Mouse (Mus musculus) midbrain, embryonic 13.5 days (tissue): ENCODE results near the gene Mrtfb. TPM values are rescaled to one million over a fixed set of nuclear protein-coding genes. Genes with fewer than 3 reads are reported as not detected.
"Not testable (repeated sequence)": the region's sequence is repeated elsewhere in the genome, so short reads cannot be mapped to it uniquely, and the experiment has no call there.

Experiments
- ATAC-seq: fragments of 200-750 bp; cut with Nextera tagmentation; 2 replicates; pipeline ENCODE4 v1.8.0; 2017; ENCODE audit warnings: mild to moderate bottlenecking, moderate TSS enrichment, moderate library complexity
- H3K27ac ChIP-seq: fragments of 300-500 bp; sonication (generic); 2 replicates; pipeline ENCODE4 v1.5.1; 2015; ENCODE audit warnings: inconsistent platforms, mild to moderate bottlenecking, moderate library complexity
- H3K27me3 ChIP-seq: fragments of 300-500 bp; sonication (generic); 2 replicates; pipeline ENCODE4 v1.6.1; 2015; ENCODE audit warnings: mild to moderate bottlenecking, inconsistent platforms
- H3K36me3 ChIP-seq: fragments of 300-500 bp; sonication (generic); 2 replicates; pipeline ENCODE4 v1.6.1; 2015; ENCODE audit warnings: mild to moderate bottlenecking, inconsistent platforms
- H3K4me1 ChIP-seq: fragments of 300-500 bp; sonication (generic); replicated peaks from 2 replicates; pipeline ENCODE4 v1.6.1; 2015; ENCODE audit warnings: inconsistent platforms
- H3K4me2 ChIP-seq: fragments of 300-500 bp; sonication (generic); replicated peaks from 2 replicates; pipeline ENCODE4 v1.6.1; 2015; ENCODE audit warnings: moderate library complexity, mild to moderate bottlenecking, inconsistent platforms
- H3K4me3 ChIP-seq: fragments of 300-500 bp; sonication (generic); replicated peaks from 2 replicates; pipeline ENCODE4 v1.5.1; 2015; ENCODE audit warnings: mild to moderate bottlenecking, inconsistent platforms
- H3K9ac ChIP-seq: fragments of 300-500 bp; sonication (generic); replicated peaks from 2 replicates; pipeline ENCODE4 v1.6.1; 2015; ENCODE audit warnings: mild to moderate bottlenecking, inconsistent platforms
- H3K9me3 ChIP-seq: fragments of 300-500 bp; sonication (generic); 2 replicates; pipeline ENCODE4 v1.6.1; 2016; ENCODE audit warnings: mild to moderate bottlenecking, inconsistent platforms
- WGBS: fragments of 180-500 bp; shearing (Covaris S2); methylation state at CpG from one replicate; pipeline ENCODE4 v1.1.7; 2015; 5-methylcytosine and 5-hydroxymethylcytosine counted together
- polyA plus RNA-seq: library from polyadenylated mRNA; unstranded; fragments of >200 nt; fragmentation: Nextera tagmentation; extraction: Ambion mirVana; gene quantifications from 2 replicates; pipeline ENCODE4 v1.2.1, GENCODE M21; 2015

The Mrtfb gene
- polyA plus RNA-seq, 1 experiment from 2014 or later, result 12.6 TPM

- H3K27ac ChIP-seq, H3K4me3 ChIP-seq, H3K9me3 ChIP-seq, H3K4me2 ChIP-seq, H3K9ac ChIP-seq, H3K27me3 ChIP-seq, H3K4me1 ChIP-seq, ATAC-seq, H3K36me3 ChIP-seq: not testable (repeated sequence)
Observed at GRCm38 (mm10) chr16:13286425-13286824, 30.1 kb downstream of the Mrtfb start.

- Histone ChIP-seq H3K27ac (no peak overlapping the region), H3K27me3 (no peaks in the 10 kb centered on the region), H3K9me3 (no peaks in the 10 kb centered on the region), H3K4me2 (no peak overlapping the region), H3K9ac (no peak overlapping the region), H3K4me1 (no peaks in the 10 kb centered on the region), H3K36me3 (no peaks in the 10 kb centered on the region), H3K4me3 (no peak overlapping the region)
- no peak for ATAC-seq
- WGBS, result 76% methylated on average over 1 of the region's 1 CpGs
Observed at GRCm38 (mm10) chr16:13297860-13298259, 41.6 kb downstream of the Mrtfb start.

GRCm38 (mm10) chr16:13298991-13299390 is 42.7 kb downstream of the Mrtfb start:
- Histone ChIP-seq H3K4me3 (no peak overlapping the region), H3K27ac (no peak overlapping the region), H3K4me1 (no peaks in the 10 kb centered on the region), H3K9me3 (no peaks in the 10 kb centered on the region), H3K27me3 (no peaks in the 10 kb centered on the region), H3K4me2 (no peak overlapping the region), H3K9ac (no peak overlapping the region), H3K36me3 (no peaks in the 10 kb centered on the region)
- no peak for ATAC-seq
- WGBS, result 93% methylated on average over 2 of the region's 2 CpGs

GRCm38 (mm10) chr16:13306065-13306695 is 49.9 kb downstream of the Mrtfb start:
- Histone ChIP-seq H3K9ac (no peak overlapping the region), H3K36me3 (no peaks in the 10 kb centered on the region), H3K4me1 (no peaks in the 10 kb centered on the region), H3K9me3 (no peaks in the 10 kb centered on the region), H3K27me3 (no peaks in the 10 kb centered on the region), H3K4me2 (no peak overlapping the region), H3K27ac (no peak overlapping the region), H3K4me3 (no peak overlapping the region)
- 87% methylated on average over 3 of the region's 3 CpGs for WGBS
- ATAC-seq, result no peak

GRCm38 (mm10) chr16:13310096-13310683 is 53.9 kb downstream of the Mrtfb start:
- H3K27ac ChIP-seq, result no peak overlapping the region
- H3K4me1 ChIP-seq, result no peaks in the 10 kb centered on the region
- no peak overlapping the region for H3K4me3 ChIP-seq
- no peaks in the 10 kb centered on the region for H3K36me3 ChIP-seq
- no peaks in the 10 kb centered on the region for H3K9me3 ChIP-seq
- 91% methylated on average over 1 of the region's 1 CpGs for WGBS
- H3K27me3 ChIP-seq, result no peaks in the 10 kb centered on the region
- no peak for ATAC-seq
- no peak overlapping the region for H3K4me2 ChIP-seq
- no peak overlapping the region for H3K9ac ChIP-seq

- Histone ChIP-seq H3K4me3 (no peak overlapping the region), H3K27ac (no peak overlapping the region), H3K4me1 (no peaks in the 10 kb centered on the region), H3K27me3 (no peaks in the 10 kb centered on the region), H3K9me3 (no peaks in the 10 kb centered on the region), H3K4me2 (no peak overlapping the region), H3K36me3 (no peaks in the 10 kb centered on the region), H3K9ac (no peak overlapping the region)
- WGBS, result 89% methylated on average over 1 of the region's 1 CpGs
- no peak for ATAC-seq
Observed at GRCm38 (mm10) chr16:13311374-13311773, 55.1 kb downstream of the Mrtfb start.

GRCm38 (mm10) chr16:13313096-13313719 is 56.9 kb downstream of the Mrtfb start:
- ATAC-seq, result no peak
- Histone ChIP-seq H3K9ac (no peak overlapping the region), H3K27me3 (no peaks in the 10 kb centered on the region), H3K4me2 (no peak overlapping the region), H3K4me3 (no peak overlapping the region), H3K36me3 (no peaks in the 10 kb centered on the region), H3K9me3 (no peaks in the 10 kb centered on the region), H3K27ac (no peak overlapping the region), H3K4me1 (no peaks in the 10 kb centered on the region)
- WGBS, result 94% methylated on average over 5 of the region's 5 CpGs

GRCm38 (mm10) chr16:13323751-13324150 is 67.5 kb downstream of the Mrtfb start:
- no peaks in the 10 kb centered on the region for H3K9me3 ChIP-seq
- no peak overlapping the region for H3K4me3 ChIP-seq
- no peaks in the 10 kb centered on the region for H3K27me3 ChIP-seq
- H3K9ac ChIP-seq, result no peak overlapping the region
- no peaks in the 10 kb centered on the region for H3K36me3 ChIP-seq
- H3K27ac ChIP-seq, result no peak overlapping the region
- H3K4me2 ChIP-seq, result no peak overlapping the region
- 47% methylated on average over 6 of the region's 6 CpGs for WGBS
- H3K4me1 ChIP-seq, result no peaks in the 10 kb centered on the region
- ATAC-seq, result no peak

GRCm38 (mm10) chr16:13326622-13327021 is 70.3 kb downstream of the Mrtfb start:
- no peaks in the 10 kb centered on the region for H3K4me1 ChIP-seq
- no peak overlapping the region for H3K27ac ChIP-seq
- no peak overlapping the region for H3K4me2 ChIP-seq
- no peaks in the 10 kb centered on the region for H3K9me3 ChIP-seq
- H3K36me3 ChIP-seq, result no peaks in the 10 kb centered on the region
- no peak overlapping the region for H3K9ac ChIP-seq
- no peak overlapping the region for H3K4me3 ChIP-seq
- ATAC-seq, result no peak
- 96% methylated on average over 3 of the region's 3 CpGs for WGBS
- no peaks in the 10 kb centered on the region for H3K27me3 ChIP-seq

- no peak for ATAC-seq
- 93% methylated on average over 4 of the region's 4 CpGs for WGBS
- Histone ChIP-seq H3K4me3 (no peak overlapping the region), H3K4me2 (no peak overlapping the region), H3K27ac (no peak overlapping the region), H3K36me3 (no peaks in the 10 kb centered on the region), H3K27me3 (no peaks in the 10 kb centered on the region), H3K4me1 (no peaks in the 10 kb centered on the region), H3K9ac (no peak overlapping the region), H3K9me3 (no peaks in the 10 kb centered on the region)
Observed at GRCm38 (mm10) chr16:13328646-13329045, 72.4 kb downstream of the Mrtfb start.

GRCm38 (mm10) chr16:13329640-13330039 is 73.4 kb downstream of the Mrtfb start:
- WGBS, result 87% methylated on average over 3 of the region's 3 CpGs
- ATAC-seq, result no peak

GRCm38 (mm10) chr16:13330221-13330659 is 74.0 kb downstream of the Mrtfb start:
- Histone ChIP-seq H3K9me3 (no peaks in the 10 kb centered on the region), H3K4me1 (no peaks in the 10 kb centered on the region), H3K9ac (no peak overlapping the region), H3K36me3 (no peaks in the 10 kb centered on the region), H3K4me2 (no peak overlapping the region), H3K4me3 (no peak overlapping the region), H3K27ac (no peak overlapping the region), H3K27me3 (no peaks in the 10 kb centered on the region)
- 76% methylated on average over 6 of the region's 6 CpGs for WGBS
- no peak for ATAC-seq

More at GRCm38 (mm10) chr16:13329640-13330039, 73.4 kb downstream of the Mrtfb start:
- Histone ChIP-seq H3K4me1 (no peaks in the 10 kb centered on the region), H3K9ac (no peak overlapping the region), H3K36me3 (no peaks in the 10 kb centered on the region), H3K27me3 (no peaks in the 10 kb centered on the region), H3K9me3 (no peaks in the 10 kb centered on the region), H3K27ac (no peak overlapping the region), H3K4me2 (no peak overlapping the region), H3K4me3 (no peak overlapping the region)
